Mouse (Mus musculus) heart, adult 2 months (tissue): Measurements from ENCODE around the gene Dclk2. TPM values are rescaled to one million over a fixed set of nuclear protein-coding genes. Genes with fewer than 3 reads are reported as not detected.

Source experiments
- DNase-seq, 2 experiments: peaks; one replicate each; pipeline ENCODE4 v3.0.0; 2021
- H3K27ac ChIP-seq: fragments of 200-600 bp; 2 replicates; pipeline ENCODE4 v1.8.1; 2022
- H3K27me3 ChIP-seq: fragments of 200-500 bp; 2 replicates; pipeline ENCODE4 v1.6.1; 2012; ENCODE audit warnings: mild to moderate bottlenecking, low read length, inconsistent platforms, mixed read lengths; ENCODE audit not compliant: control insufficient read depth, insufficient read depth
- H3K36me3 ChIP-seq: fragments of 200-500 bp; 2 replicates; pipeline ENCODE4 v1.6.1; 2012; ENCODE audit warnings: low read length, inconsistent platforms; ENCODE audit not compliant: control insufficient read depth, insufficient read depth
- H3K4me1 ChIP-seq: fragments of 200-500 bp; 2 replicates; pipeline ENCODE4 v1.6.1; 2011; ENCODE audit warnings: low read length; ENCODE audit not compliant: control insufficient read depth, insufficient read depth
- H3K4me3 ChIP-seq: fragments of 200-600 bp; 2 replicates; pipeline ENCODE4 v1.8.1; 2022
- H3K79me2 ChIP-seq: fragments of 200-500 bp; replicated peaks from 2 replicates; pipeline ENCODE4 v1.6.1; 2012; ENCODE audit warnings: mild to moderate bottlenecking, inconsistent platforms, low read length, moderate library complexity, mixed read lengths; ENCODE audit not compliant: control insufficient read depth, insufficient read depth
- H3K9ac ChIP-seq: fragments of 200-500 bp; 2 replicates; pipeline ENCODE4 v1.6.1; 2012; ENCODE audit warnings: low read depth, mild to moderate bottlenecking, control low read depth, inconsistent platforms, low read length, mixed read lengths
- CTCF ChIP-seq: fragments of 200-600 bp; IDR thresholded peaks from 2 replicates; pipeline ENCODE4 v1.8.1; 2022; ENCODE audit warnings: antibody characterized with exemption, mild to moderate bottlenecking, moderate library complexity
- EP300 ChIP-seq: fragments of 200-500 bp; IDR thresholded peaks from 2 replicates; pipeline ENCODE4 v1.6.1; 2011; ENCODE audit warnings: low read depth, low read length, control low read depth; ENCODE audit not compliant: insufficient read depth
- POLR2A ChIP-seq: fragments of 200-500 bp; IDR thresholded peaks from 2 replicates; pipeline ENCODE4 v1.6.1; 2011; ENCODE audit warnings: mild to moderate bottlenecking, low read depth, low read length, control low read depth; ENCODE audit not compliant: insufficient read depth
- WGBS: fragments of 180-500 bp; shearing (Covaris S2); methylation state at CpG from one replicate; pipeline ENCODE4 v1.1.7; 2018; 5-methylcytosine and 5-hydroxymethylcytosine counted together
- intact Hi-C: fragments of 180-260 bp; cut with DNase I; formaldehyde crosslinking; loops from one replicate; pipeline ENCODE4 v1.15.1; 2025
- polyA plus RNA-seq: library from polyadenylated mRNA; depleted of rRNA; stranded (reverse); fragments of >200 nt; gene quantifications from 2 replicates; pipeline ENCODE4 v1.2.3, GENCODE M21; 2012
- total RNA-seq, 2 experiments: library from RNA; stranded (reverse); gene quantifications; 2 replicates each; pipeline ENCODE4 v1.2.3; 2021

Dclk2 gene
- total and polyA plus RNA-seq, 3 experiments: 1.1 to 2.6 (median 1.5) TPM

DNA sequence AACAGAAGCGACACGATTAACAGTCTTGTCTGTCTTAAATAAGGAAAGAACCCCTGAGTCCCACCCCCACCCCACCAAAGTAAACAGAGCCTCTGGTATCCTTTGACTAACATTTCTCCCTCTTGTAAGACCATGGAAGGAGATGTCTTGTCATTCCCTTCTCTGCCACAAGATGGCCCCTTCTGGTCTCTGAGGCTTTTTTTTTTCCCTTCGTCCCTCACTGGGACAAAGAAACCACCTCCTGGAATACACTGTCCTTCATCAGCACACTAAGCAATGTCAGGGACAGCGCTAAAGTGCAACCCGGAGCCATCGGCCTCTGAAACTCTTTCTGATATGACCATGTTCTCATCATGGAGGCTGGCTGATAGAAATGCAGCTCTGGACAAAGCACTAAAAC lies 131.9 kb downstream of the Dclk2 start:
- H3K79me2 ChIP-seq: no peaks in the 10 kb centered on the region
- peaks cover 10% of the 10 kb centered on the region for H3K4me1 ChIP-seq
- no peak for TF ChIP-seq POLR2A
- peak; percentile 79 for TF ChIP-seq CTCF
- TF ChIP-seq EP300: no peak
- WGBS: 34% methylated on average over 6 of the region's 6 CpGs
- intact Hi-C loops: loop anchor here (1.0 to 10.0 kb wide), 3 partner anchors 24 to 244 kb away; partner anchors contain the start of gene Mab21l2
- H3K4me3 ChIP-seq: no peak overlapping the region
- DNase-seq: peak in 1 of 2 experiments; percentile 35
- no peak overlapping the region for H3K27ac ChIP-seq
- H3K9ac ChIP-seq: no peak overlapping the region
- H3K36me3 ChIP-seq: no peaks in the 10 kb centered on the region
- no peaks in the 10 kb centered on the region for H3K27me3 ChIP-seq

GRCm38 (mm10) chr3:86787423-86788123 lies 133.1 kb downstream of the Dclk2 start:
- intact Hi-C loops: loop anchor here (1.0 to 10.0 kb wide), 3 partner anchors 25 to 243 kb away; partner anchors contain the start of gene Mab21l2
- no peak for DNase-seq
- no peaks in the 10 kb centered on the region for H3K36me3 ChIP-seq
- H3K79me2 ChIP-seq: no peaks in the 10 kb centered on the region
- H3K4me1 ChIP-seq: peaks cover 8% of the 10 kb centered on the region
- no peak overlapping the region for H3K4me3 ChIP-seq
- H3K27me3 ChIP-seq: no peaks in the 10 kb centered on the region
- WGBS: 72% methylated on average over 10 of the region's 10 CpGs
- TF ChIP-seq CTCF: no peak
- no peak for TF ChIP-seq POLR2A
- no peak for TF ChIP-seq EP300
- no peak overlapping the region for H3K9ac ChIP-seq
- no peak overlapping the region for H3K27ac ChIP-seq

- DNase-seq: peak; percentile 68 to 86
- Histone ChIP-seq H3K4me1 (peaks cover 8% of the 10 kb centered on the region), H3K27ac (no peak overlapping the region)
These were observed 133.8 kb downstream of the Dclk2 start for GRCm38 (mm10) chr3:86786845-86787351.

DNA sequence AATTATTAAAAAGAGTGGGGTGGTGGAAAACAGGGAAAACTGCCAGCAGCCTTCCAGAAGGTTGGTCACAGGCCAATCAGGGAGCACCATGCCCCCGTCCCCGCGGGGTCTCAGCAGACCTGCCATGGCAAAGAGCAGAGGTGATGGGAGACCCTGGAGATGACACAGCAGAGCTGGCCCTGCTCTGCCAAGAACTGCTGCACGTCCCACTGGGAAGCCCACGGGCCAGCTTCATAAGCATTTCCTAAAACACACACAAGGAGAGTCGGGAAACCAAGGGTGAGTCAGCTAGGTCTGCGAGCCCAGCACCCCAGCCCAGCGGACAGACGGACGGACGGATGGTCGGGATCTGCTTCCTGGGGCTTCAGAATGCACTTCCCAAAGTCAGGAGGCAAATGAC lies 134.4 kb downstream of the Dclk2 start:
- intact Hi-C loops: loop anchor here (10.0 kb wide), 1 partner anchor 241 kb away; the partner anchor contains the start of gene Mab21l2
- TF ChIP-seq POLR2A (no peak), CTCF (no peak), EP300 (no peak)
- Histone ChIP-seq H3K4me3 (no peak overlapping the region), H3K79me2 (no peaks in the 10 kb centered on the region), H3K4me1 (peaks cover 8% of the 10 kb centered on the region), H3K27ac (no peak overlapping the region), H3K9ac (no peak overlapping the region), H3K36me3 (no peaks in the 10 kb centered on the region), H3K27me3 (no peaks in the 10 kb centered on the region)
- WGBS: 66% methylated on average over 12 of the region's 12 CpGs
- DNase-seq: no peak

More at GRCm38 (mm10) chr3:86786845-86787351, 133.8 kb downstream of the Dclk2 start:
- 47% methylated on average over 11 of the region's 11 CpGs for WGBS
- no peaks in the 10 kb centered on the region for H3K79me2 ChIP-seq
- no peak for TF ChIP-seq CTCF
- 0 out of 2 replicates have a peak, but pooled peaks have one; percentile 30 for TF ChIP-seq EP300
- H3K27me3 ChIP-seq: no peaks in the 10 kb centered on the region
- no peaks in the 10 kb centered on the region for H3K36me3 ChIP-seq
- intact Hi-C loops: loop anchor here (10.0 kb wide), 1 partner anchor 242 kb away; the partner anchor contains the start of gene Mab21l2
- H3K4me3 ChIP-seq: no peak overlapping the region
- no peak overlapping the region for H3K9ac ChIP-seq

DNA sequence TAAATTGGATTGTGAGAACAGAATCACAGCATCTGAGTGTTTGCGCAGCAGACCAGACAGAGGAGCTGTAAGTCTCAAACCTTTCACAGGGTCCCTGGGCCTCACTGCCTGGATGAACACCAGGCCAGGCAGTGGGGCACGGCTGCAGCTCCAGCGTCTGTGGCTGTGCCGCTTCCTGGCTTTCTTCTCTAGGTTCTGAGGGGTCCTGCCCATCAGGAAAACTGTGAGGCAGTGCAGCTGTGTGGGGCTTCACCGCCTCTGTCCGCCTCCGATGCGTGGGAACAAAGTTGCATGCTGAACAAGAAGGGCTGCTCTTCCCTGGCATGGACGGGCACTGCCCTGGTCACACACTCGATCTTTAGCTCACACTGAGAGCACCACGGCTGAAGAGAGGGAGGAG lies 135.7 kb downstream of the Dclk2 start:
- H3K27ac ChIP-seq: no peak overlapping the region
- no peaks in the 10 kb centered on the region for H3K27me3 ChIP-seq
- DNase-seq: no peak
- 61% methylated on average over 11 of the region's 11 CpGs for WGBS
- no peaks in the 10 kb centered on the region for H3K79me2 ChIP-seq
- intact Hi-C loops: loop anchor here (10.0 kb wide), 1 partner anchor 240 kb away; the partner anchor contains the start of gene Mab21l2
- peaks cover 3% of the 10 kb centered on the region for H3K4me1 ChIP-seq
- no peak overlapping the region for H3K4me3 ChIP-seq
- no peak for TF ChIP-seq EP300
- TF ChIP-seq CTCF: no peak
- no peak for TF ChIP-seq POLR2A
- H3K36me3 ChIP-seq: no peaks in the 10 kb centered on the region
- H3K9ac ChIP-seq: no peak overlapping the region

DNA sequence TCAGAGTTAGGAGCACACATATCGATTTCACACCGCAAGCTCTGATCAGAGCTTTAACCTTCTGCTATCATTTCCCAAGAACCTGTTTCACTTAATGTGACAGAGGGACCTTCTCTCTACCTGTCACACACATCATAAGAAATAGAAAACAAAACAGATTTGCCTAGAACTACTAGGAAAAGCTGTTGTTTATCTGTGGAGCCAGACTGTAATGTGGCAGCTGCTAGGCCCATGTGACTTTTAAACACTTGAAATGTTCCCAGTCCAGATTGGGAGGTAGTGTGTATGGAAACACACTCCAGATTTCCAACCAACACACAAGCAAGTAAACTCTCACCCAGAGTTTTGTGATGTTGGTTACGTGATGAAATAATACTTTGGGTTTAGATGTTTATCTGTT lies 136.6 kb downstream of the Dclk2 start:
- intact Hi-C loops: loop anchor here (10.0 kb wide), 1 partner anchor 239 kb away; the partner anchor contains the start of gene Mab21l2
- no peaks in the 10 kb centered on the region for H3K27me3 ChIP-seq
- no peak for DNase-seq
- H3K79me2 ChIP-seq: no peaks in the 10 kb centered on the region
- no peak overlapping the region for H3K27ac ChIP-seq
- no peak overlapping the region for H3K4me3 ChIP-seq
- peaks cover 3% of the 10 kb centered on the region for H3K4me1 ChIP-seq
- TF ChIP-seq POLR2A (no peak), CTCF (no peak), EP300 (no peak)
- WGBS: 73% methylated on average over 3 of the region's 3 CpGs
- no peaks in the 10 kb centered on the region for H3K36me3 ChIP-seq
- no peak overlapping the region for H3K9ac ChIP-seq
